Mouse (Mus musculus) heart, embryonic 14.5 days (tissue): ENCODE data around the gene Tbc1d8b. TPM values are rescaled to one million over a fixed set of nuclear protein-coding genes. Genes with fewer than 3 reads are reported as not detected.

Experiments used
- ATAC-seq: fragments of 200-750 bp; cut with Nextera tagmentation; 2 replicates; pipeline ENCODE4 v1.8.0; 2017; ENCODE audit warnings: low read depth, moderate TSS enrichment; ENCODE audit not compliant: insufficient number of reproducible peaks, insufficient read depth, low FRiP score
- H3K27ac ChIP-seq, 2 experiments: fragments of 200-500 bp in 1 of 2; fragments of 300-500 bp in 1 of 2; sonication (generic) in 1 of 2; replicated peaks in 1 of 2; 2 replicates each; pipeline ENCODE4 v1.5.1; 2012 to 2014; ENCODE audit warnings: low read depth in 2 of 2, low read length in 2 of 2, control low read depth in 1 of 2, mild to moderate bottlenecking in 1 of 2, mixed read lengths in 1 of 2; ENCODE audit not compliant: control insufficient read depth in 1 of 2, insufficient read depth in 1 of 2
- H3K27me3 ChIP-seq: fragments of 300-500 bp; sonication (generic); 2 replicates; pipeline ENCODE4 v1.6.1; 2014; ENCODE audit warnings: mild to moderate bottlenecking, low read length, control low read depth; ENCODE audit not compliant: control insufficient read depth, insufficient read depth
- H3K36me3 ChIP-seq: fragments of 300-500 bp; sonication (generic); 2 replicates; pipeline ENCODE4 v1.6.1; 2014; ENCODE audit warnings: mild to moderate bottlenecking, control low read depth, low read length, mixed read lengths; ENCODE audit not compliant: control insufficient read depth, insufficient read depth
- H3K4me1 ChIP-seq, 2 experiments: fragments of 200-500 bp in 1 of 2; fragments of 300-500 bp in 1 of 2; sonication (generic) in 1 of 2; 2 replicates each; pipeline ENCODE4 v1.6.1; 2012 to 2014; ENCODE audit warnings: low read length in 2 of 2, control low read depth in 1 of 2, mixed read lengths in 1 of 2; ENCODE audit not compliant: control insufficient read depth in 2 of 2, insufficient read depth in 2 of 2
- H3K4me2 ChIP-seq: fragments of 300-500 bp; sonication (generic); 2 replicates; pipeline ENCODE4 v1.6.1; 2014; ENCODE audit warnings: mild to moderate bottlenecking, low read length
- H3K4me3 ChIP-seq, 2 experiments: fragments of 200-500 bp in 1 of 2; fragments of 300-500 bp in 1 of 2; sonication (generic) in 1 of 2; 2 replicates each; pipeline ENCODE4 v1.5.1; 2012 to 2014; ENCODE audit warnings: low read length in 2 of 2, mild to moderate bottlenecking in 2 of 2, control low read depth in 1 of 2, low read depth in 1 of 2, moderate library complexity in 1 of 2; ENCODE audit not compliant: control insufficient read depth in 1 of 2, insufficient read depth in 1 of 2
- H3K9ac ChIP-seq: fragments of 300-500 bp; sonication (generic); 2 replicates; pipeline ENCODE4 v1.6.1; 2014; ENCODE audit warnings: mild to moderate bottlenecking, low read length
- H3K9me3 ChIP-seq: fragments of 300-500 bp; sonication (generic); 2 replicates; pipeline ENCODE4 v1.6.1; 2016; ENCODE audit warnings: low read length, control low read depth; ENCODE audit not compliant: control insufficient read depth
- WGBS: fragments of 180-500 bp; shearing (Covaris S2); extraction: QIAGEN DNeasy Blood & Tissue Kit; methylation state at CpG from one replicate; pipeline ENCODE4 v1.1.7; 2014; 5-methylcytosine and 5-hydroxymethylcytosine counted together
- polyA plus RNA-seq: library from polyadenylated mRNA; unstranded; fragments of >200 nt; fragmentation: Nextera tagmentation; extraction: Ambion mirVana; gene quantifications from 2 replicates; pipeline ENCODE4 v1.2.1, GENCODE M21; 2014

The Tbc1d8b gene
- polyA plus RNA-seq, 1 experiment from 2014 or later: 2.7 TPM

GRCm38 (mm10) chrX:139762546-139762945 is 77.8 kb downstream of the Tbc1d8b start:
- Histone ChIP-seq H3K4me2 (no peak overlapping the region), H3K36me3 (no peaks in the 10 kb centered on the region), H3K27me3 (no peaks in the 10 kb centered on the region), H3K9ac (no peak overlapping the region), H3K27ac (no peak overlapping the region), H3K4me3 (no peak overlapping the region), H3K9me3 (no peaks in the 10 kb centered on the region), H3K4me1 (no peaks in the 10 kb centered on the region)
- ATAC-seq: no peak
- 61% methylated on average over 2 of the region's 2 CpGs for WGBS

DNA sequence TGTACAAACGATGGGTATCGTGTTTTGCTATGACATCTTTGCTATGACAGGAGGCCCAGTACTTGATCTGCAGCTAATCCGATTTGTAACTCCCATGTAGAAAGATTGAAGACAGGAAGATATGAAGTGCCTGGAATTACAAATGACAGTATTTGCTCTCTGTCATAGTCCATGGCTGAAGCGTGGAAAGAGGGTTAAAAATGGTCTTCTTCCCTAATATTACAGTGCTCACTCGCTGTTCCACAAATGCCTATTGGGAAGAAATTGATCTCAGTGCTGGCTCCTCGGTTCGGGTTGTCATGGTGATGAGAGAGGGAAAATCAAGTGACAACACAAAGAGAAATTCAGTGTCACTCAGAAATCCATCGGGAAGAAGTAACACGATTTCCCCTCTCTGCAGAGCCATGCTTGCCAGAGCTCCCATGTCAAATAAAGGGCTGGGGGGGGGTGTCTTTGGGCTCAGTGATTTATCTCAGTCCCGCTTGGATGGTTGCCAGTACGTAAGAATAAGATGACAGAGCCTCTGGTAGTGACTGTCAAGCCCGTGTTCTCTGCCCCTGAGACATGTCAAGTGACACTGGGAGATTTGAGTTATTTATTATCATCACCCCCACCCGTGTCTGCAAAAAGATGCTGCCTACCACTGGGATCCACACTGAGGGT is 85.3 kb downstream of the Tbc1d8b start:
- ATAC-seq: no peak
- no peak overlapping the region for H3K9ac ChIP-seq
- whole genome bisulfite sequencing: 61% methylated on average over 13 of the region's 13 CpGs
- H3K4me1 ChIP-seq: peaks cover 0 to 4% of the 10 kb centered on the region in 2 experiments; a peak in 1 of 4 replicates
- no peak overlapping the region for H3K4me2 ChIP-seq
- no peak overlapping the region for H3K27ac ChIP-seq
- no peaks in the 10 kb centered on the region for H3K27me3 ChIP-seq
- no peaks in the 10 kb centered on the region for H3K36me3 ChIP-seq
- no peaks in the 10 kb centered on the region for H3K9me3 ChIP-seq
- no peak overlapping the region for H3K4me3 ChIP-seq

DNA sequence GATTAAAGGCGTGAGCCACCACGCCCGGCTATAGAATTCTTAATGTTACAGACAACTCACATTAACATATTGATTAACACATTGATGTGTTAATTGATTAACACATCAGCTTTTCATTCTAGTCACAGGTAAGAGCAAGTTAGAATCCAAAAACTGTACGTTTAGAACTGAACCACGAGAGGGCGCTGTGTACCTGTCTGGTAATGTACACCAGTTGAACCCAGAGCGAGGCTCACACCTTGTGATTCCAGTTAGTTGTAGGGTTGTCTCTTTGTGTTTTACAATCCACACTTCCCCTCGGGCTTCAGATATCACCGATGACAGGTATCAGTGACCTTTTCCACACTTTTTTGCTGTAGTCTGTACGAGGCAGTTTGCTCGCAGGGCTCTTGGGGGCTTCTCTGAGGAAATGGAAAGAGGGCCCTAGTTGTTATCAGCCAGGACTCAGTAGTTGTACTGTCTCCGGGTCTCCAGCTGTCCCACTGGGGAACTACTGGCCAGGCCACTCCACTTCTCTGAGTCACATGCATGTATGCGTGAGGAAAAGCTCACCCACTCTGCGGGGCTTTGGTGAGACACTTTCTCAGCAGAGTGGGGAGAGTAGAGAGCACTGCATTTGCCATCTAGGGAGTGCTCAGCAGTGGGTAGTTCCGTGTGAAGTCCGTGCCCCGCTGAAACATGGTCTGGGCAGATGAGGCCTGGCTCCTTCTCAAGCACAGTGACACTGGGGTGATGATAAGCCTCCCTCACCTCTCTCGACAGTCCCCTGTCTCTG is 89.7 kb downstream of the Tbc1d8b start:
- H3K4me1 ChIP-seq: peaks cover 0 to 4% of the 10 kb centered on the region in 2 experiments; a peak in 1 of 4 replicates
- no peaks in the 10 kb centered on the region for H3K9me3 ChIP-seq
- whole genome bisulfite sequencing: 24% methylated on average over 18 of the region's 18 CpGs
- H3K36me3 ChIP-seq: no peaks in the 10 kb centered on the region
- H3K4me3 ChIP-seq: peak overlapping the region in 1 of 2 experiments; percentile 0; a peak in 1 of 4 replicates
- H3K9ac ChIP-seq: no peak overlapping the region
- no peak overlapping the region for H3K27ac ChIP-seq
- peak overlapping the region; percentile 48 for H3K4me2 ChIP-seq
- H3K27me3 ChIP-seq: no peaks in the 10 kb centered on the region
- ATAC-seq: no peak

DNA sequence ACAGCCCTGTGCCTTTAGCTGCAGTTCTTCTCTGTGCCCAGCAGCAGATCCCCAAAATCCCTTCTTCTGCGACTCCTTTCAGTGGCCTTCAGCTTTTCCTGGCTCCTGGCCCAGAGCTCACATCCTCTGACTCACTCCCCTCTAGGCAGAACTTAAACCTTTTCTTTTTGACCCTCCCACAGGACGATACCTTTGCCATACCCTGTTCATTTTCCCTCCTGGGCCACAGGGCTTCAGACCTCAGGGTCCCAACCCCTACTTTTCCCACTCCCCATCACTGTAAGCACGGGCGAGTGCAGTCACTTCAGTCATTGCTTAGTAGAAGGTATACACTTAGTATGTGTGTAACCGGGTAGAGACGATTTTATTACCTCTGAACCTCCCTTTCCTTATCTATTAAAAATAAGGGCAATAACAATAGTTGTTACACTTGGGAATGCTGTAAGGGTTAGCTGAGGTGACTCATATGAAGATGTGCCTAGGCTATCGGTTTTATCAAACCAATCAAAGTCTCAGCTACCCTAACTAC is 90.4 kb downstream of the Tbc1d8b start:
- H3K4me2 ChIP-seq: peak overlapping the region; percentile 48
- WGBS: 67% methylated on average over 7 of the region's 7 CpGs
- no peaks in the 10 kb centered on the region for H3K9me3 ChIP-seq
- no peak overlapping the region for H3K9ac ChIP-seq
- H3K27ac ChIP-seq: no peak overlapping the region
- H3K4me3 ChIP-seq: no peak overlapping the region
- H3K4me1 ChIP-seq: peaks cover 0 to 4% of the 10 kb centered on the region in 2 experiments; a peak in 1 of 4 replicates
- no peaks in the 10 kb centered on the region for H3K27me3 ChIP-seq
- no peaks in the 10 kb centered on the region for H3K36me3 ChIP-seq
- no peak for ATAC-seq

DNA sequence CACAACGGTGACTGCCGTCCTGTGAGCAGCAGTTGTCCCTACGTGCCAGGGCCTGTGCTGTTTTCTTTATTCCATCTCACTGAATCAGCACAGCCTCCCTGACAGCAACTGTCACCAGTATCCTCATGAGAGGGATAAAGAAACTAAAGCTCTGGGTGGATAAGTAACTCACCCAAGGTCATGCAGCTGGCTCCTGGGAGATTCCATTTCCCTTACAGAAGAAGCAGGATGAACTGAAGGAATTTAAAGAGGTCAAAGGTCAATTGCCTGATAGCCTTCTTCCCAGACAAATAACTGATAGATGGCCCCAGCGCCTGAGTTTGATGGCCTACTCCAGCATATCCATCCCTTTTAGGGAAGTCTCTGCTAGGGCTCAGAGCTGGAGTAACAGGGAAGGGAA is 92.6 kb downstream of the Tbc1d8b start:
- 50% methylated on average over 4 of the region's 4 CpGs for WGBS
- H3K36me3 ChIP-seq: no peaks in the 10 kb centered on the region
- ATAC-seq: no peak
- no peak overlapping the region for H3K4me2 ChIP-seq
- H3K9ac ChIP-seq: no peak overlapping the region
- H3K4me1 ChIP-seq: peaks cover 0 to 10% of the 10 kb centered on the region in 2 experiments; a peak in 2 of 4 replicates
- no peaks in the 10 kb centered on the region for H3K9me3 ChIP-seq
- H3K27ac ChIP-seq: no peak overlapping the region
- H3K27me3 ChIP-seq: no peaks in the 10 kb centered on the region
- H3K4me3 ChIP-seq: no peak overlapping the region

- no peaks in the 10 kb centered on the region for H3K9me3 ChIP-seq
- no peak overlapping the region for H3K4me2 ChIP-seq
- WGBS: 83% methylated on average over 1 of the region's 1 CpGs
- no peak overlapping the region for H3K4me3 ChIP-seq
- no peaks in the 10 kb centered on the region for H3K27me3 ChIP-seq
- no peaks in the 10 kb centered on the region for H3K36me3 ChIP-seq
- no peak overlapping the region for H3K27ac ChIP-seq
- no peak for ATAC-seq
- peaks cover 0 to 13% of the 10 kb centered on the region in 2 experiments; a peak in 2 of 4 replicates for H3K4me1 ChIP-seq
- no peak overlapping the region for H3K9ac ChIP-seq
Measured at GRCm38 (mm10) chrX:139778886-139779285, 94.1 kb downstream of the Tbc1d8b start.

- Histone ChIP-seq H3K27ac (no peak overlapping the region), H3K27me3 (no peaks in the 10 kb centered on the region), H3K4me2 (no peak overlapping the region), H3K36me3 (no peaks in the 10 kb centered on the region), H3K4me1 (peaks cover 0 to 13% of the 10 kb centered on the region in 2 experiments; a peak in 2 of 4 replicates), H3K9ac (no peak overlapping the region), H3K4me3 (no peak overlapping the region), H3K9me3 (no peaks in the 10 kb centered on the region)
- 72% methylated on average over 5 of the region's 5 CpGs for WGBS
- ATAC-seq: no peak
Measured at GRCm38 (mm10) chrX:139779401-139779800, 94.6 kb downstream of the Tbc1d8b start.
